Mouse (Mus musculus): ENCODE results near the gene Atp2b2. TPM values are rescaled to one million over a fixed set of nuclear protein-coding genes. Genes with fewer than 3 reads are reported as not detected.

Atp2b2 gene
- total RNA-seq, 1 experiment: 0.67 TPM

DNA sequence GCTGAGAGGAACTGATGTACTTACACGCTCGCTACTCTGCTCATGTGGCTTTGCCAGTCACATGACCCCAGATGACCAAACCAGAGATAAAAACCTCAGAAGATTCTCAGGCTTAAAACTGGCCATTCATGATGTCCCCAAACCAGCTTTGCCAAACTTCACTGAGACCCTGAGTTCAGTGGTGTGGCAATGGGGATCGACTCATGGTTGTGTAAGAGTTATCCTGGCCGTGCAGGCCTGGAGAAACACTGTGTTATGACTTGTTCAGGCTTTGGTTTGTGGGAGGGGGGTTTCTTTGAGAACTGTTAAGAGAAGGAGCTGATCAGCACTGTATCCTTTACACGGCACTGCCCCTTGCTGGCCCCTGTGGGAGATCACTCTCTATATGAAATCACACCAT, 250.0 kb downstream of the Atp2b2 start:
- no peak overlapping the region for H3K27ac ChIP-seq (ENCODE audit: insufficient read depth, low read depth, low read length, poor library complexity, severe bottlenecking)
- no peak overlapping the region for H3K9ac ChIP-seq (ENCODE audit: insufficient read depth, low read depth, low read length, poor library complexity, severe bottlenecking)
- no peak for DNase-seq (ENCODE audit: low read depth, low spot score)
- peaks cover 0 to 2% of the 10 kb centered on the region in 2 experiments; a peak in 1 of 4 replicates for H3K4me1 ChIP-seq (ENCODE audit: control insufficient read depth in 2 of 2, insufficient read depth in 2 of 2, low read length in 2 of 2, poor library complexity in 1 of 2)
- H3K4me3 ChIP-seq (ENCODE audit: insufficient read depth in 1 of 2, low read depth in 1 of 2, low read length in 2 of 2, poor library complexity in 1 of 2, severe bottlenecking in 1 of 2): no peak overlapping the region
- no peak for TF ChIP-seq ZNF384 (IDR thresholded peaks at IDR 0.05; ENCODE audit: low read depth, low read length)
- no peak for TF ChIP-seq MAFK (IDR thresholded peaks at IDR 0.05; ENCODE audit: insufficient read depth, low read depth, low read length)
- no peak for TF ChIP-seq HCFC1 (IDR thresholded peaks at IDR 0.05; ENCODE audit: borderline replicate concordance, insufficient read depth, low read length)
- no peak for TF ChIP-seq CHD2 (IDR thresholded peaks at IDR 0.05; ENCODE audit: low read depth, low read length)
- no peak for TF ChIP-seq ZC3H11A (IDR thresholded peaks at IDR 0.05; ENCODE audit: borderline replicate concordance, low read depth, low read length)
- in situ Hi-C loops (cut with MboI; ENCODE audit: low sequenced_read_pairs in 2 of 2, unreplicated experiment in 2 of 2): no loop called here
- no peaks in the 10 kb centered on the region for H3K36me3 ChIP-seq (ENCODE audit: control insufficient read depth, insufficient read depth, low read length, poor library complexity, severe bottlenecking)
- H3K9me3 ChIP-seq (ENCODE audit: control insufficient read depth, insufficient read depth, low read depth, low read length): no peaks in the 10 kb centered on the region

- in situ Hi-C loops (cut with MboI; ENCODE audit: low sequenced_read_pairs in 2 of 2, unreplicated experiment in 2 of 2): no loop called here
- DNase-seq (ENCODE audit: low read depth, low spot score): no peak
- Histone ChIP-seq H3K9ac (ENCODE audit: insufficient read depth, low read depth, low read length, poor library complexity, severe bottlenecking) (no peak overlapping the region), H3K27ac (ENCODE audit: insufficient read depth, low read depth, low read length, poor library complexity, severe bottlenecking) (no peak overlapping the region), H3K4me3 (ENCODE audit: insufficient read depth in 1 of 2, low read depth in 1 of 2, low read length in 2 of 2, poor library complexity in 1 of 2, severe bottlenecking in 1 of 2) (no peak overlapping the region), H3K4me1 (ENCODE audit: control insufficient read depth in 2 of 2, insufficient read depth in 2 of 2, low read length in 2 of 2, poor library complexity in 1 of 2) (peaks cover 0 to 2% of the 10 kb centered on the region in 2 experiments; a peak in 1 of 4 replicates), H3K9me3 (ENCODE audit: control insufficient read depth, insufficient read depth, low read depth, low read length) (no peaks in the 10 kb centered on the region), H3K36me3 (ENCODE audit: control insufficient read depth, insufficient read depth, low read length, poor library complexity, severe bottlenecking) (no peaks in the 10 kb centered on the region)
- TF ChIP-seq ZC3H11A (IDR thresholded peaks at IDR 0.05; ENCODE audit: borderline replicate concordance, low read depth, low read length): no peak
- no peak for TF ChIP-seq CHD2 (IDR thresholded peaks at IDR 0.05; ENCODE audit: low read depth, low read length)
- no peak for TF ChIP-seq ZNF384 (IDR thresholded peaks at IDR 0.05; ENCODE audit: low read depth, low read length)
- no peak for TF ChIP-seq HCFC1 (IDR thresholded peaks at IDR 0.05; ENCODE audit: borderline replicate concordance, insufficient read depth, low read length)
- no peak for TF ChIP-seq MAFK (IDR thresholded peaks at IDR 0.05; ENCODE audit: insufficient read depth, low read depth, low read length)
Measured at GRCm38 (mm10) chr6:113791012-113791411, 251.4 kb downstream of the Atp2b2 start.

- Histone ChIP-seq H3K4me1 (ENCODE audit: control insufficient read depth in 2 of 2, insufficient read depth in 2 of 2, low read length in 2 of 2, poor library complexity in 1 of 2) (no peaks in the 10 kb centered on the region), H3K9ac (ENCODE audit: insufficient read depth, low read depth, low read length, poor library complexity, severe bottlenecking) (no peak overlapping the region), H3K36me3 (ENCODE audit: control insufficient read depth, insufficient read depth, low read length, poor library complexity, severe bottlenecking) (no peaks in the 10 kb centered on the region), H3K9me3 (ENCODE audit: control insufficient read depth, insufficient read depth, low read depth, low read length) (no peaks in the 10 kb centered on the region), H3K4me3 (ENCODE audit: insufficient read depth in 1 of 2, low read depth in 1 of 2, low read length in 2 of 2, poor library complexity in 1 of 2, severe bottlenecking in 1 of 2) (no peak overlapping the region), H3K27ac (ENCODE audit: insufficient read depth, low read depth, low read length, poor library complexity, severe bottlenecking) (no peak overlapping the region; the same call in 1 of the 2 replicates)
- TF ChIP-seq ZC3H11A (IDR thresholded peaks at IDR 0.05; ENCODE audit: borderline replicate concordance, low read depth, low read length) (no peak), ZNF384 (IDR thresholded peaks at IDR 0.05; ENCODE audit: low read depth, low read length) (no peak), CHD2 (IDR thresholded peaks at IDR 0.05; ENCODE audit: low read depth, low read length) (no peak), HCFC1 (IDR thresholded peaks at IDR 0.05; ENCODE audit: borderline replicate concordance, insufficient read depth, low read length) (no peak), MAFK (IDR thresholded peaks at IDR 0.05; ENCODE audit: insufficient read depth, low read depth, low read length) (no peak)
- in situ Hi-C loops (cut with MboI; ENCODE audit: low sequenced_read_pairs in 2 of 2, unreplicated experiment in 2 of 2): no loop called here
- DNase-seq (ENCODE audit: low read depth, low spot score): no peak
Measured at GRCm38 (mm10) chr6:113787459-113787968, 254.9 kb downstream of the Atp2b2 start.

GRCm38 (mm10) chr6:113785658-113786057, 256.8 kb downstream of the Atp2b2 start:
- Histone ChIP-seq H3K36me3 (ENCODE audit: control insufficient read depth, insufficient read depth, low read length, poor library complexity, severe bottlenecking) (no peaks in the 10 kb centered on the region), H3K27ac (ENCODE audit: insufficient read depth, low read depth, low read length, poor library complexity, severe bottlenecking) (no peak overlapping the region), H3K9ac (ENCODE audit: insufficient read depth, low read depth, low read length, poor library complexity, severe bottlenecking) (no peak overlapping the region), H3K4me3 (ENCODE audit: insufficient read depth in 1 of 2, low read depth in 1 of 2, low read length in 2 of 2, poor library complexity in 1 of 2, severe bottlenecking in 1 of 2) (no peak overlapping the region), H3K4me1 (ENCODE audit: control insufficient read depth in 2 of 2, insufficient read depth in 2 of 2, low read length in 2 of 2, poor library complexity in 1 of 2) (no peaks in the 10 kb centered on the region), H3K9me3 (ENCODE audit: control insufficient read depth, insufficient read depth, low read depth, low read length) (no peaks in the 10 kb centered on the region)
- in situ Hi-C loops (cut with MboI; ENCODE audit: low sequenced_read_pairs in 2 of 2, unreplicated experiment in 2 of 2): no loop called here
- TF ChIP-seq ZNF384 (IDR thresholded peaks at IDR 0.05; ENCODE audit: low read depth, low read length) (no peak), MAFK (IDR thresholded peaks at IDR 0.05; ENCODE audit: insufficient read depth, low read depth, low read length) (no peak), CHD2 (IDR thresholded peaks at IDR 0.05; ENCODE audit: low read depth, low read length) (no peak), HCFC1 (IDR thresholded peaks at IDR 0.05; ENCODE audit: borderline replicate concordance, insufficient read depth, low read length) (no peak), ZC3H11A (IDR thresholded peaks at IDR 0.05; ENCODE audit: borderline replicate concordance, low read depth, low read length) (no peak)
- DNase-seq (ENCODE audit: low read depth, low spot score): no peak
